Mouse (Mus musculus) heart, postnatal 25 days (tissue): Measurements from ENCODE around the gene Olfr17. TPM values are rescaled to one million over a fixed set of nuclear protein-coding genes. Genes with fewer than 3 reads are reported as not detected.
"Not testable (repeated sequence)": the region's sequence is repeated elsewhere in the genome, so short reads cannot be mapped to it uniquely, and the experiment has no call there.

Experiments
- DNase-seq: peaks from one replicate; pipeline ENCODE4 v3.0.0; 2022; ENCODE audit warnings: low spot score
- intact Hi-C: fragments of 180-260 bp; cut with DNase I; formaldehyde crosslinking; loops from one replicate; pipeline ENCODE4 v1.15.1; 2025
- total RNA-seq, 2 experiments: library from RNA; stranded (reverse); gene quantifications; 2 replicates each; pipeline ENCODE4 v1.2.3; 2021

The Olfr17 gene
- total RNA-seq: not detected

- DNase-seq: no peak
- intact Hi-C loops: no loop called here
These were observed at the start of gene Olfr17 for GRCm38 (mm10) chr7:107092920-107093319. Olfr17 (plus strand) TSS chr7:107093220.

DNA sequence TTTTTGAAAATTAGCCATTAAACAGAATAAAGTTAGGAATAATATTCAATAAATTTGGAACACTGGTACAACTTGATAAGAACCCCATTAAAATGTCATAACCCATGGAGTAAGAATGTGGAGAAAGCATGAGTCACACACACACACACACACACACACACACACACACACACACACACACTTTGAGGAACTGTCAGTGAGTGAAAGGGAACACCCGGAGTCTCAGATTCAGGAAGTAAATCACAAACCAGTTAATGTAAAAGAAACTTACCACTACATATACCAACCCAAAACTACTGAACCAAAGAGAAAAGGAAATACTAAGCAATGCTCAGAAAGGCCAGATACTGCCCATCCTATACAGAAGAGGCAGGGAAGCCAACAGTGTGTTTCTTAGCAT is 48.6 kb upstream of the Olfr17 start:
- intact Hi-C loops: no loop called here
- DNase-seq: no peak

DNA sequence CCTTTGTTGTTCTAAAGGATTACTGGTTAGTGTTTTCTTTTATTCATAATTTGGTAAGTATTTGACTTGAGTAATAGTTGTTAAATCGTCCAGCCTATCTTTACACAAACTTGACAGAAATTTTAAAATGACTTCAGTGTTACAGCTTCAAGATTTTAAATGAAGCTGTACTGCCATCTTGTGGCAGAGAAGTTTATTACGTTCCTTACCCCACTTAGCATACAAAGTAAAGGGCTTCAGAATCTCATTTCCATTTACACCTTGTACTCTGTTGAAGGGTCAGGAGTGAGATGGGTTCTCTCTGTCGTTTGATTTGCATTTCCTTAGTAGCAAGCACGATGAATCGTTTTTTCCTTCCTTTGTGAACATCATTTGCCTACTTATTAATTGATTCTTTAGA is 47.2 kb upstream of the Olfr17 start:
- intact Hi-C loops: no loop called here
- DNase-seq: no peak

- DNase-seq: no peak
- intact Hi-C loops: no loop called here
These were observed 45.4 kb upstream of the Olfr17 start for GRCm38 (mm10) chr7:107047578-107047977.

DNA sequence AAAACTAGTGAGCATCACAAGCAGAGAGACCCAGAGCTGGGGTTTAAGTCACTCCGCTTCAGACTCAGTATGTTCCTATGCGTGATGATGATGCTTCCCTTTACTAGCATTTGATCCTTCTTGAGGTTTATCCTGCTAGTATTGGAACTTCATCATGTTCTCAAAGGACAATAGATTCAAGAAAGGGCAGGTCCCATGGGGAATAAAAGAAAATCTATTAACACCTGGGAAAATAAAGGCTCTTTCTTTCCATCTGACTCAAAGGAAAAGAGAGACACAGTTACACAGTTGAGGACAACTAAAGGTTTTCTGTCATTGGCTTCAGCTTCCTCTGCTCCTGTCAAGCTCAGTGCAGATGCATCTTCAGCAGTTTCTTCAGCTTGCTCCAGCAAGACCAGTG is 22.3 kb upstream of the Olfr17 start, which contains the start of gene Olfr714:
Olfr714 (plus strand) TSS at position 301 of the 400 bp plus-strand sequence.
- DNase-seq: no peak
- intact Hi-C loops: no loop called here

DNA sequence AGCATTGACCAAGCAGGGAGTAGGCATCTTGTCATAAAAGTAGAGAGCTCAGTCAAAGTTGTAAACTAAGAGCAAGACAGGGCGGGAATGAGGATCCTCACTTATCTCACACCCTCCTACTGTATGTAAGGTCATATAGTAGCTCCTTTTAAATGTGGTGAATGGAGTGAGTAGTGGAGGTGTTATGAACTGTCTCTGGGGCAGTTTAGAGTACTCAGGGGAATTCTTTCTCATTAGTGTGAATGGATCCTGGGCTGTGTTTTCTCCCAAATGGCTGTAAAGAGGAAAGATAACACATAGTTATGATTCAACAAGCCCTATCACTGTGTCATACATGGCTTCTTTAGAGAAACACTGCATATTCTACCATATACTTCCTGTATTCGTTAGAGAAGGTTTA is 17.2 kb downstream of the Olfr17 start, which contains the start of gene Olfr715b:
Olfr715b (minus strand) TSS at position 101 of the 400 bp plus-strand sequence.
- intact Hi-C loops, DNase-seq: not testable (repeated sequence)

DNA sequence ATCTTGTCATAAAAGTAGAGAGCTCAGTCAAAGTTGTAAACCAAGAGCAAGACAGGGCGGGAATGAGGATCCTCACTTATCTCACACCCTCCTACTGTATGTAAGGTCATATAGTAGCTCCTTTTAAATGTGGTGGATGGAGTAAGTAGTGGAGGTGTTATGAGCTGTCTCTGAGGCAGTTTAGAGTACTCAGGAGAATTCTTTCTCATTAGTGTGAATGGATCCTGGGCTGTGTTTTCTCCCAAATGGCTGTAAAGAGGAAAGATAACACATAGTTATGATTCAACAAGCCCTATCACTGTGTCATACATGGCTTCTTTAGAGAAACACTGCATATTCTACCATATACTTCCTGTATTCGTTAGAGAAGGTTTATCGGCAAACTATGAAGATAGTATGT is 38.0 kb downstream of the Olfr17 start, which contains the start of gene Olfr715:
Olfr715 (minus strand) TSS at position 101 of the 400 bp plus-strand sequence.
- DNase-seq, intact Hi-C loops: not testable (repeated sequence)

GRCm38 (mm10) chr7:107138027-107138426 is 45.0 kb downstream of the Olfr17 start, which contains the start of gene Olfr716:
Olfr716 (plus strand) TSS chr7:107138327.
- intact Hi-C loops, DNase-seq: not testable (repeated sequence)

Other genes with a start within 250 kb of the Olfr17 start
- gene Olfr703, start 249.9 kb upstream of the Olfr17 start, total RNA-seq: not detected
- gene Olfr704, start 230.0 kb upstream of the Olfr17 start, total RNA-seq: not detected
- not detected for gene Olfr705, start 216.3 kb upstream of the Olfr17 start, total RNA-seq
- gene Olfr706, start 205.1 kb upstream of the Olfr17 start, total RNA-seq: not detected
- gene Olfr707, start 192.0 kb upstream of the Olfr17 start, total RNA-seq: not detected
- not detected for gene Olfr1532-ps1, start 185.2 kb upstream of the Olfr17 start, total RNA-seq
- gene Olfr709-ps1, start 161.0 kb upstream of the Olfr17 start, total RNA-seq: not detected
- gene Olfr710, start 144.9 kb upstream of the Olfr17 start, total RNA-seq: not detected
- gene Olfr6, start 129.3 kb upstream of the Olfr17 start, total RNA-seq: not detected
- not detected for gene Olfr711, start 117.8 kb upstream of the Olfr17 start, total RNA-seq
- gene Olfr2, start 87.1 kb upstream of the Olfr17 start, total RNA-seq: not detected
- gene Olfr713, start 62.0 kb upstream of the Olfr17 start, total RNA-seq: not detected
- not detected for gene Olfr714, start 22.2 kb upstream of the Olfr17 start, total RNA-seq
- not detected for gene Olfr715b, start 17.1 kb downstream of the Olfr17 start, total RNA-seq
- gene Olfr715, start 37.9 kb downstream of the Olfr17 start, total RNA-seq: not detected
- gene Olfr716, start 45.1 kb downstream of the Olfr17 start, total RNA-seq: not detected
- not detected for gene Nlrp14, start 73.8 kb downstream of the Olfr17 start, total RNA-seq
- not detected for gene Rbmxl2, start 116.2 kb downstream of the Olfr17 start, total RNA-seq